Mouse (Mus musculus): ENCODE measurements around the gene St3gal3. TPM values are rescaled to one million over a fixed set of nuclear protein-coding genes. Genes with fewer than 3 reads are reported as not detected.

Gene St3gal3
- polyA plus RNA-seq, 1 experiment from 2014 or later, result 12.5 TPM

- Histone ChIP-seq H3K4me1 (replicated peaks) (peaks cover 25% of the 10 kb centered on the region), H3K36me3 (peaks cover 2% of the 10 kb centered on the region; the same call in 1 of the 2 replicates), H3K27ac (no peak overlapping the region), H3K9me3 (no peaks in the 10 kb centered on the region), H3K9ac (replicated peaks) (no peak overlapping the region), H3K4me2 (replicated peaks) (no peak overlapping the region), H3K4me3 (replicated peaks) (no peak overlapping the region), H3K27me3 (no peaks in the 10 kb centered on the region)
- 75% methylated on average over 10 of the region's 10 CpGs for WGBS
- ATAC-seq, result no peak
These were observed 133.4 kb downstream of the St3gal3 start for GRCm38 (mm10) chr4:118001355-118001754.

- H3K9ac ChIP-seq (replicated peaks), result no peak overlapping the region
- H3K9me3 ChIP-seq, result no peaks in the 10 kb centered on the region
- no peak for ATAC-seq
- H3K4me3 ChIP-seq (replicated peaks), result no peak overlapping the region
- H3K27ac ChIP-seq, result no peak overlapping the region
- no peaks in the 10 kb centered on the region for H3K36me3 ChIP-seq
- 77% methylated on average over 10 of the region's 10 CpGs for WGBS
- H3K4me1 ChIP-seq (replicated peaks), result peaks cover 25% of the 10 kb centered on the region
- no peaks in the 10 kb centered on the region for H3K27me3 ChIP-seq
- H3K4me2 ChIP-seq (replicated peaks), result no peak overlapping the region
These were observed 134.0 kb downstream of the St3gal3 start for GRCm38 (mm10) chr4:118000605-118001208.

- WGBS, result 76% methylated on average over 7 of the region's 7 CpGs
- Histone ChIP-seq H3K27ac (no peak overlapping the region), H3K4me2 (replicated peaks) (no peak overlapping the region), H3K4me3 (replicated peaks) (no peak overlapping the region), H3K36me3 (no peaks in the 10 kb centered on the region), H3K27me3 (no peaks in the 10 kb centered on the region), H3K4me1 (replicated peaks) (peaks cover 25% of the 10 kb centered on the region), H3K9ac (replicated peaks) (no peak overlapping the region), H3K9me3 (no peaks in the 10 kb centered on the region)
- ATAC-seq, result no peak
These were observed 134.8 kb downstream of the St3gal3 start for GRCm38 (mm10) chr4:117999951-118000350.

GRCm38 (mm10) chr4:117997381-117998269 lies 137.1 kb downstream of the St3gal3 start:
- no peaks in the 10 kb centered on the region for H3K36me3 ChIP-seq
- peak overlapping the region; percentile 30 for H3K4me2 ChIP-seq (replicated peaks)
- ATAC-seq, result peak; percentile 49; the same call in 1 of the 2 replicates
- no peak overlapping the region for H3K9ac ChIP-seq (replicated peaks)
- H3K27me3 ChIP-seq, result no peaks in the 10 kb centered on the region
- 16% methylated on average over 20 of the region's 20 CpGs for WGBS
- H3K9me3 ChIP-seq, result no peaks in the 10 kb centered on the region
- no peak overlapping the region for H3K4me3 ChIP-seq (replicated peaks)
- H3K4me1 ChIP-seq (replicated peaks), result peaks cover 25% of the 10 kb centered on the region
- H3K27ac ChIP-seq, result peak overlapping the region; percentile 25; the same call in 1 of the 2 replicates

- no peak for ATAC-seq
- no peak overlapping the region for H3K4me2 ChIP-seq (replicated peaks)
- no peaks in the 10 kb centered on the region for H3K27me3 ChIP-seq
- H3K4me3 ChIP-seq (replicated peaks), result no peak overlapping the region
- H3K9ac ChIP-seq (replicated peaks), result no peak overlapping the region
- H3K27ac ChIP-seq, result no peak overlapping the region
- peaks cover 25% of the 10 kb centered on the region for H3K4me1 ChIP-seq (replicated peaks)
- H3K9me3 ChIP-seq, result no peaks in the 10 kb centered on the region
- H3K36me3 ChIP-seq, result no peaks in the 10 kb centered on the region
- 87% methylated on average over 5 of the region's 5 CpGs for WGBS
These were observed 138.0 kb downstream of the St3gal3 start for GRCm38 (mm10) chr4:117996701-117997100.

- no peak overlapping the region for H3K4me2 ChIP-seq (replicated peaks)
- 91% methylated on average over 1 of the region's 1 CpGs for WGBS
- peaks cover 21% of the 10 kb centered on the region for H3K4me1 ChIP-seq (replicated peaks)
- H3K9me3 ChIP-seq, result no peaks in the 10 kb centered on the region
- no peaks in the 10 kb centered on the region for H3K27me3 ChIP-seq
- H3K9ac ChIP-seq (replicated peaks), result no peak overlapping the region
- H3K4me3 ChIP-seq (replicated peaks), result no peak overlapping the region
- ATAC-seq, result no peak
- no peaks in the 10 kb centered on the region for H3K36me3 ChIP-seq
- H3K27ac ChIP-seq, result no peak overlapping the region
These were observed 139.3 kb downstream of the St3gal3 start for GRCm38 (mm10) chr4:117995461-117995860.

GRCm38 (mm10) chr4:117993421-117993820 lies 141.3 kb downstream of the St3gal3 start:
- ATAC-seq, result no peak
- H3K9ac ChIP-seq (replicated peaks), result no peak overlapping the region
- WGBS, result 88% methylated on average over 2 of the region's 2 CpGs
- H3K9me3 ChIP-seq, result no peaks in the 10 kb centered on the region
- H3K4me2 ChIP-seq (replicated peaks), result no peak overlapping the region
- H3K4me3 ChIP-seq (replicated peaks), result no peak overlapping the region
- H3K27me3 ChIP-seq, result no peaks in the 10 kb centered on the region
- H3K27ac ChIP-seq, result no peak overlapping the region
- no peaks in the 10 kb centered on the region for H3K36me3 ChIP-seq
- peaks cover 22% of the 10 kb centered on the region for H3K4me1 ChIP-seq (replicated peaks)

- Histone ChIP-seq H3K27me3 (no peaks in the 10 kb centered on the region), H3K9me3 (no peaks in the 10 kb centered on the region), H3K4me1 (replicated peaks) (peaks cover 17% of the 10 kb centered on the region), H3K27ac (no peak overlapping the region), H3K4me2 (replicated peaks) (no peak overlapping the region), H3K36me3 (no peaks in the 10 kb centered on the region), H3K4me3 (replicated peaks) (no peak overlapping the region), H3K9ac (replicated peaks) (no peak overlapping the region)
- 78% methylated on average over 7 of the region's 7 CpGs for WGBS
- ATAC-seq, result no peak
These were observed 141.8 kb downstream of the St3gal3 start for GRCm38 (mm10) chr4:117992872-117993271.

- no peak for ATAC-seq
- Histone ChIP-seq H3K9me3 (no peaks in the 10 kb centered on the region), H3K27ac (no peak overlapping the region), H3K4me3 (replicated peaks) (no peak overlapping the region), H3K4me2 (replicated peaks) (no peak overlapping the region), H3K9ac (replicated peaks) (no peak overlapping the region), H3K4me1 (replicated peaks) (peaks cover 9% of the 10 kb centered on the region), H3K36me3 (no peaks in the 10 kb centered on the region), H3K27me3 (no peaks in the 10 kb centered on the region)
- 91% methylated on average over 3 of the region's 3 CpGs for WGBS
These were observed 142.7 kb downstream of the St3gal3 start for GRCm38 (mm10) chr4:117992036-117992435.

GRCm38 (mm10) chr4:117991055-117991627 lies 143.6 kb downstream of the St3gal3 start:
- Histone ChIP-seq H3K4me3 (replicated peaks) (no peak overlapping the region), H3K9me3 (no peaks in the 10 kb centered on the region), H3K36me3 (no peaks in the 10 kb centered on the region), H3K27me3 (no peaks in the 10 kb centered on the region), H3K4me2 (replicated peaks) (no peak overlapping the region), H3K27ac (no peak overlapping the region), H3K4me1 (replicated peaks) (0 out of 2 replicates have a peak, but pooled peaks cover 5% of the 10 kb centered on the region), H3K9ac (replicated peaks) (no peak overlapping the region)
- WGBS, result 81% methylated on average over 8 of the region's 8 CpGs
- ATAC-seq, result no peak

- Histone ChIP-seq H3K27ac (no peak overlapping the region), H3K9ac (replicated peaks) (no peak overlapping the region), H3K4me2 (replicated peaks) (no peak overlapping the region), H3K4me1 (replicated peaks) (0 out of 2 replicates have a peak, but pooled peaks cover 5% of the 10 kb centered on the region), H3K36me3 (no peaks in the 10 kb centered on the region), H3K4me3 (replicated peaks) (no peak overlapping the region), H3K9me3 (no peaks in the 10 kb centered on the region), H3K27me3 (no peaks in the 10 kb centered on the region)
- 60% methylated on average over 3 of the region's 3 CpGs for WGBS
- ATAC-seq, result no peak
These were observed 144.1 kb downstream of the St3gal3 start for GRCm38 (mm10) chr4:117990571-117990970.

- 74% methylated on average over 12 of the region's 12 CpGs for WGBS
- Histone ChIP-seq H3K4me2 (replicated peaks) (no peak overlapping the region), H3K9ac (replicated peaks) (no peak overlapping the region), H3K27me3 (no peaks in the 10 kb centered on the region), H3K9me3 (no peaks in the 10 kb centered on the region), H3K4me3 (replicated peaks) (no peak overlapping the region), H3K36me3 (no peaks in the 10 kb centered on the region), H3K27ac (no peak overlapping the region), H3K4me1 (replicated peaks) (0 out of 2 replicates have a peak, but pooled peaks cover 5% of the 10 kb centered on the region)
- ATAC-seq, result no peak
These were observed 144.9 kb downstream of the St3gal3 start for GRCm38 (mm10) chr4:117989801-117990200.
